Mouse (Mus musculus) midbrain, embryonic 10.5 days (tissue): ENCODE measurements around the gene Rimklb. TPM values are rescaled to one million over a fixed set of nuclear protein-coding genes. Genes with fewer than 3 reads are reported as not detected.

Experiments
- DNase-seq: peaks from one replicate; pipeline ENCODE4 v3.0.0-alpha.2; 2017; ENCODE audit warnings: low spot score
- H3K27ac ChIP-seq: fragments of 300-500 bp; sonication (generic); replicated peaks from 2 replicates; pipeline ENCODE4 v1.5.1; 2016; ENCODE audit warnings: mild to moderate bottlenecking
- H3K27me3 ChIP-seq: fragments of 300-500 bp; sonication (generic); 2 replicates; pipeline ENCODE4 v1.6.1; 2016; ENCODE audit warnings: low read depth, mild to moderate bottlenecking; ENCODE audit not compliant: poor library complexity, severe bottlenecking
- H3K36me3 ChIP-seq: fragments of 300-500 bp; sonication (generic); 2 replicates; pipeline ENCODE4 v1.6.1; 2016; ENCODE audit warnings: mild to moderate bottlenecking, moderate library complexity
- H3K4me1 ChIP-seq: fragments of 300-500 bp; sonication (generic); 2 replicates; pipeline ENCODE4 v1.6.1; 2016
- H3K4me3 ChIP-seq: fragments of 300-500 bp; sonication (generic); 2 replicates; pipeline ENCODE4 v1.5.1; 2016; ENCODE audit warnings: mild to moderate bottlenecking, moderate library complexity
- H3K9me3 ChIP-seq: fragments of 300-500 bp; sonication (generic); replicated peaks from 2 replicates; pipeline ENCODE4 v1.6.1; 2016; ENCODE audit warnings: mild to moderate bottlenecking
- WGBS: fragments of 180-500 bp; shearing (Covaris S2); methylation state at CpG from one replicate; pipeline ENCODE4 v1.1.7; 2016; 5-methylcytosine and 5-hydroxymethylcytosine counted together
- polyA plus RNA-seq: library from polyadenylated mRNA; unstranded; fragments of >200 nt; fragmentation: Nextera tagmentation; extraction: Ambion mirVana; gene quantifications from 2 replicates; pipeline ENCODE4 v1.2.1, GENCODE M21; 2016

The Rimklb gene
- polyA plus RNA-seq, 1 experiment from 2014 or later, result 39.1 TPM

GRCm38 (mm10) chr6:122447848-122448247 lies 50.7 kb downstream of the Rimklb start:
- Histone ChIP-seq H3K9me3 (no peaks in the 10 kb centered on the region), H3K36me3 (peaks cover 64% of the 10 kb centered on the region), H3K4me3 (no peak overlapping the region), H3K27ac (no peak overlapping the region), H3K27me3 (no peaks in the 10 kb centered on the region), H3K4me1 (no peaks in the 10 kb centered on the region)
- no peak for DNase-seq
- WGBS, result 94% methylated on average over 7 of the region's 7 CpGs

- no peaks in the 10 kb centered on the region for H3K9me3 ChIP-seq
- no peak overlapping the region for H3K27ac ChIP-seq
- no peaks in the 10 kb centered on the region for H3K27me3 ChIP-seq
- H3K4me1 ChIP-seq, result no peaks in the 10 kb centered on the region
- no peak overlapping the region for H3K4me3 ChIP-seq
- 88% methylated on average over 6 of the region's 6 CpGs for WGBS
- peaks cover 40% of the 10 kb centered on the region for H3K36me3 ChIP-seq
- no peak for DNase-seq
These were observed 53.3 kb downstream of the Rimklb start for GRCm38 (mm10) chr6:122445215-122445614.

- no peaks in the 10 kb centered on the region for H3K4me1 ChIP-seq
- no peak for DNase-seq
- WGBS, result 84% methylated on average over 4 of the region's 4 CpGs
- no peak overlapping the region for H3K27ac ChIP-seq
- peaks cover under 1% of the 10 kb centered on the region; the same call in 1 of the 2 replicates for H3K36me3 ChIP-seq
- H3K4me3 ChIP-seq, result no peak overlapping the region
- H3K27me3 ChIP-seq, result no peaks in the 10 kb centered on the region
- H3K9me3 ChIP-seq, result no peaks in the 10 kb centered on the region
These were observed 57.8 kb downstream of the Rimklb start for GRCm38 (mm10) chr6:122440632-122441226.

DNA sequence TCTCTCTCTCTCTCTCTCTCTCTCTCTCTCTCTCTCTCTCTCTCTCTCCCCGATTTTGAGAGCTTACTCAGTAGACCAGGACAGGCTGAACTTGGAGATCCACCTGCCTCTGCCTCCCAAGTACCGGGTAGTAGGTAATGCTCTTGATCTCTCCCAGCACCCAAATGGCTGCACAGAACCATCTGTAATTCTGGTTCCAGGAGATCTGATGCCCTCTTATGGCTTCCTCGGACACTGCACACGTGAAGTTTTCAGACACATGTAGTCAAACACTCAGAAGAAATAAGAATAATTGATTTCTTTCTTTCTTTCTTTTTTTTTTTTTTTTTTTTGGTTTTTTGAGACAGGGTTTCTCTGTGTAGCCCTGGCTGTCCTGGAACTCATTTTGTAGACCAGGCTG lies 59.3 kb downstream of the Rimklb start:
- 78% methylated on average over 4 of the region's 4 CpGs for WGBS
- H3K4me3 ChIP-seq, result no peak overlapping the region
- no peaks in the 10 kb centered on the region for H3K9me3 ChIP-seq
- no peak overlapping the region for H3K27ac ChIP-seq
- H3K4me1 ChIP-seq, result no peaks in the 10 kb centered on the region
- H3K27me3 ChIP-seq, result no peaks in the 10 kb centered on the region
- H3K36me3 ChIP-seq, result no peaks in the 10 kb centered on the region
- DNase-seq, result no peak

DNA sequence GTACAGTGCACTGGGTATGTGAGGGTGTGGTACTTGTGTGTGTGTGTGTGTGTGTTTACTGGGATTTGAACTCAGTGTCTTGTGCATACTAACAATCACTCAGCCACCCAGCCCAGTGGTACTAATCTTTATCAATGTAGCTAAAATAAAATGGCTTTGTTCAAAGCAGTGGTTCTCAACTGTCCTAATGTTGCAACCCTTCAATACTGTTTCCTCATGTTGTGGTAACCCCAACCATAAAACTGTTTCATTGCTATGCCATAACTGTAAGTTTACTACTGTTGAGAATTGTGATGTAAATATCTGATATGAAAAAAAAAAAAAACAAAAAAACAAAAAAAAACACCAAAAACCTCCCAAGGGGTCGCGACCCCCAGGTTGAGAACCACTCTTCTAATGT lies 63.3 kb downstream of the Rimklb start:
- Histone ChIP-seq H3K4me1 (no peaks in the 10 kb centered on the region), H3K27me3 (no peaks in the 10 kb centered on the region), H3K9me3 (no peaks in the 10 kb centered on the region), H3K4me3 (no peak overlapping the region), H3K36me3 (no peaks in the 10 kb centered on the region), H3K27ac (no peak overlapping the region)
- DNase-seq, result no peak
- 96% methylated on average over 2 of the region's 2 CpGs for WGBS

GRCm38 (mm10) chr6:122427456-122427855 lies 71.1 kb downstream of the Rimklb start:
- 93% methylated on average over 7 of the region's 7 CpGs for WGBS
- Histone ChIP-seq H3K4me1 (no peaks in the 10 kb centered on the region), H3K27me3 (no peaks in the 10 kb centered on the region), H3K36me3 (no peaks in the 10 kb centered on the region), H3K27ac (no peak overlapping the region), H3K4me3 (no peak overlapping the region), H3K9me3 (0 out of 2 replicates have a peak, but pooled peaks cover 8% of the 10 kb centered on the region)
- no peak for DNase-seq

- H3K4me3 ChIP-seq, result no peak overlapping the region
- no peaks in the 10 kb centered on the region for H3K27me3 ChIP-seq
- DNase-seq, result no peak
- no peaks in the 10 kb centered on the region for H3K9me3 ChIP-seq
- H3K27ac ChIP-seq, result no peak overlapping the region
- H3K4me1 ChIP-seq, result no peaks in the 10 kb centered on the region
- no peaks in the 10 kb centered on the region for H3K36me3 ChIP-seq
- 81% methylated on average over 7 of the region's 7 CpGs for WGBS
These were observed 81.5 kb downstream of the Rimklb start for GRCm38 (mm10) chr6:122417015-122417414.

- Histone ChIP-seq H3K4me1 (no peaks in the 10 kb centered on the region), H3K27ac (no peak overlapping the region), H3K4me3 (no peak overlapping the region), H3K27me3 (no peaks in the 10 kb centered on the region), H3K9me3 (no peaks in the 10 kb centered on the region), H3K36me3 (no peaks in the 10 kb centered on the region)
- 72% methylated on average over 4 of the region's 4 CpGs for WGBS
- no peak for DNase-seq
These were observed 82.2 kb downstream of the Rimklb start for GRCm38 (mm10) chr6:122416347-122416746.

DNA sequence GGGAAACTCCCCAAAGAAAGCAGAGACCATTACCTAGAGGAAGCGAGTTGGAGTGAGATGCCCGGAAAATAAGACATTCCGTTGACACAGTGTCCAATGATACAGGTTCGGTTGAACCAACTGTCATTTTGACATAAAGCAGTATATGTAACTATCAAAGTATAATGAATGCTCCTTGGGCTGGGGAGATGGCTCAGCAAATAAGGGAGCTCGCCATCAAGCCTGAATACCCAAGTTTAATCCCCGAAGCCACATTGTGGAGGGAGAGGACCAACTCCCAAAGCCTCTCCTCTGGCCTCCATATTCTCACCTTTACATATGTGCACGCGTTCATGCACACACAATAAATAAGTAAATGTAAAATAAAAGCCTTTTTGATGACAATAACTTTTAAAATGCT lies 87.3 kb downstream of the Rimklb start:
- Histone ChIP-seq H3K4me3 (no peak overlapping the region), H3K27ac (no peak overlapping the region), H3K9me3 (no peaks in the 10 kb centered on the region), H3K27me3 (no peaks in the 10 kb centered on the region), H3K36me3 (no peaks in the 10 kb centered on the region), H3K4me1 (no peaks in the 10 kb centered on the region)
- DNase-seq, result no peak
- WGBS, result 91% methylated on average over 8 of the region's 8 CpGs

GRCm38 (mm10) chr6:122402240-122402639 lies 96.3 kb downstream of the Rimklb start:
- H3K36me3 ChIP-seq, result no peaks in the 10 kb centered on the region
- no peaks in the 10 kb centered on the region for H3K9me3 ChIP-seq
- no peaks in the 10 kb centered on the region for H3K4me1 ChIP-seq
- H3K4me3 ChIP-seq, result no peak overlapping the region
- H3K27me3 ChIP-seq, result no peaks in the 10 kb centered on the region
- H3K27ac ChIP-seq, result no peak overlapping the region
- WGBS, result 16% methylated on average over 3 of the region's 3 CpGs
- peak; percentile 18 for DNase-seq

DNA sequence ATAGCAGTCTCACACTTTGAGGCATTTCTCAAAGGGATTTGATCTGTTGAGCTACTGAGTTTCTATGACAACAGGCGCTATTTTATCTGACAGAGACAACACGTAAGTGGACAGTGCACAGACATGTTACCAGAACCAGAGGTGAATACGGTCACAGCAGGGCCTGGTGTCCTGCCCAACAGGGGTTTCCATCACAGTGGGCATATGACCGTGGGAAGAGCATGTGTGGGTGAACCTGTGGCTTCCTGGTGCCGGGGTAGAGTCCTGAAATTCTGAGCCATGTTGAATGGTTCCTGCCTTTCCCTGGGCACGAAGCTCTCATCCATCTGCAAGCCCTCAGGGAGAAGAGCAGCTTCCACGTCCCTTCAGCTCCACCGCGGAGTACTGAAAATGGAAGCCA lies 98.3 kb downstream of the Rimklb start:
- Histone ChIP-seq H3K36me3 (no peaks in the 10 kb centered on the region), H3K27me3 (no peaks in the 10 kb centered on the region), H3K27ac (no peak overlapping the region), H3K9me3 (no peaks in the 10 kb centered on the region), H3K4me1 (no peaks in the 10 kb centered on the region), H3K4me3 (no peak overlapping the region)
- WGBS, result 82% methylated on average over 9 of the region's 9 CpGs
- DNase-seq, result no peak
